Mouse (Mus musculus) gastrocnemius, postnatal 4 days (tissue): ENCODE results near the gene Il12rb2. TPM values are rescaled to one million over a fixed set of nuclear protein-coding genes. Genes with fewer than 3 reads are reported as not detected.
A peak's percentile ranks its signal among the peaks of the same experiment; 100 is the strongest.

Source experiments
- DNase-seq, 2 experiments: peaks; one replicate each; pipeline ENCODE4 v3.0.0; 2021 to 2022; ENCODE audit warnings: low spot score in 2 of 2, mixed read lengths in 2 of 2
- long read RNA-seq, 2 experiments: library from polyadenylated mRNA; stranded (forward); transcript quantifications; one replicate each; pipeline ENCODE4 v2.0.0; 2021
- total RNA-seq, 2 experiments: library from RNA; stranded (reverse); gene quantifications; 2 replicates each; pipeline ENCODE4 v1.2.3; 2021

The Il12rb2 gene
- under 1 TPM; 0.31 to 0.52 TPM for total RNA-seq
- long read RNA-seq, experiment 1 = 0 reads
- long read RNA-seq, experiment 2 = 0 reads

DNA sequence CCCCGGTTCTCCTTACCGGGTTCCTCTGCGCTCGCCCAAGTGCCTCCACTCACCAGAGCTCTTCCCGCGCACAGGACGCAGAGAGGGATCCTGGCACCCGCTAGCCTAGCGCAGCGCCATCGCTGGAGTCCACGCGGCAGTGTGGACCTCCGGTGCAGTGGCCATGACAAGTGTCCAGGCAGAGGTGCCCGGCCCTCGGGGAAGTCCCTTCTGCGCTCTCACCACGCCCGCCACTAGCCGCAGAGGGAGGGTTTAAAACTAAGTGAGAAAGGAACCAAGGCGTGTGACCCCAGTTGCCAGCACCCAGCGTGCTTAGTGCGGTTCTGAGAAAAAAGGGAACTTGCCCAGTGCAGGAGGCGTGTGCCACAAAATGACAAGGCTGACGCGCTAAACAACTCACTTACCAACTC lies at the start of gene Il12rb2:
Gene Il12rb2, minus strand, starts transcription at position 207 of the 410 bp plus-strand sequence.
- DNase-seq = peak in 1 of 2 experiments; percentile 12

DNA sequence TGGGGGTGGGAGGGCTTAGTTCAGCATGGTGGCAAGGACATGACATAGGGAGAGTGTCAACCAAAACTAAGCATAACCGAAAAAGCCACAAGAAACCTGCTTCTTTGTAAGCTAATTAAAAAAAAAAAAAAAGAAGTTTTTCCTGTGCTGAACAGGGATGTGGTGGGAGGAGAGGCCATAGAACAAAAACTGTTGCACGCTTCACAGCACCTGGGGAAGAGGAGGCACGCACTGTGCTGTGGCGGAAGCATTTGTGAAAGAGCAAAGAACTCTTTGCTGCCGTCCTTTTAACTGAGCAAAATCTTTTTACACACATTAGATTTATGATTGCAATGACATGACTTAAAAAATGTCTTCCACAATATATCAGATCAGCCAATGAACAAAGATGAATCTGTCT lies 45.8 kb upstream of the Il12rb2 start:
- no peak for DNase-seq

DNA sequence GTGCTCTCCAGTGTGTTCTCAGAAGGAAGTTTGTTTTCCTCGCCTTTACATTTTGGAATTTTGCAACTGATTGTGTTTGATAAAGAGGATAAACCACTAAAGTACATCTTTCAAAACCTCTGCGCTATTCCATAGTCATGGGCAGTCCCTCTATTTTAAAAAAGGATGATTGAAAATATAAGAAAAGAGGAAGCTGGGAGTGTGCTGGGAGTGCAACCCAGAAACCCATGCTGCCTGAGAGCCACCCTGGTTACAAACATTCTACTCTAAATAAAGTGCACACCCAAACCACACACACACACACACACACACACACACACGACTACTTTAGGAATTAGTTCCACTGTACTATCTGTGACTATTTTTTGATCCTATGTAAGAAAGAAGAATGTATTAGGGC lies 40.6 kb upstream of the Il12rb2 start:
- DNase-seq = no peak

DNA sequence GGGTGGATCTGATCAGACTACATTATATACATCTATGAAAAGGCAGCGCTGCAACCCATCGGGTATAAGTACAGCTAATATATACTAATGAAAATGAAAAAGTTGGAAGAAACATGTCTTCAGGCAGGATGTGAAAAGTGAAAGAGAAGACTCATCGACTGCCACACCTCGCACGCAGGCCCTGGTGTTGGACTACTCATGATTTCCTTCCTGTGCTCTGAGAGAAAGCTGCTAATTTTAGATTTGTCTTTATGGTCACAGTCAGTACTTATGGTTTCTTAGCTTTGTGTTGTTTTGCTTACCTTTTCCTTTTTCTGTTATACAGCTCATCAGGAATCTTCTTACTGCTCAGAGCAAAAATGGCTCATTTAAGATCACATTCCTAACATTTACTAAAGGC lies 39.3 kb upstream of the Il12rb2 start:
- no peak for DNase-seq

DNA sequence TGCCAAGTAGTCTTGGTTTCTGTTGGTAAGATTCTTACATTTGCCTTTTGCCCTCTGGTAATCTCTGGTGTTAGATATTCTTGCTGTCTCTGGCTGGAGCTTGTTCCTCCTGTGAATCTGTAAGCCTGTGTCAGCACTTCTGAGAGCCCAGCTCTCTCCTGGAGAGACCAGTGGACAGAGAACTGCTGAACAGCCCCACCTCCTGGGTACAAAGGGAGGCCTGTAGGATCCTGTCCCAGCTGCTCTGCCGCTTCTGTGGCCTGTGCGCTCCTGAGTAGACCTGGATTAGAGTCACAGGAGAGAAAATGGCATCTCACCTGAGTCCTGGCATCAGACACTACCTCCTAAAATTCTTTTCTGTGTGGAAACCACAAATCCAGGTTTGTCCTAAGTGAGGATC lies 37.4 kb upstream of the Il12rb2 start:
- no peak for DNase-seq

DNA sequence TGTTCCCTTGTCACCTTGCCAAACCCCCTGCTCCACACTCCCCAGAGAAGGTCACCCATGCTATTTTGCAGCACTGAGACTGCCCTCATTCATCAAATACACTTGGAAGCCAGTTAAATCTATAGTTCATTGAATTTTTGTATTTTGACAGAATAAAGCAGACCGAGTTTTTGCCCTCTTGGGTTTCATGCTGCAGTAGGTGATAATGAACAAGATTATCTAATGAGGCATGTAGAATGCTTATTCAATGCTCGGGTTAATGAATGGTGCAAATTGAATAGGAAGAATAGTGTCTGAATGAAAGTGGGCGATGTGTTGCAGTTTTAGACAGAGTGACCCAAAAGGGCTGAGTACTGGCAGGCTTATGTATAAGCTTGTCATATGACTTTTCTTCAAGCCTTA lies 29.3 kb upstream of the Il12rb2 start:
- no peak for DNase-seq

DNA sequence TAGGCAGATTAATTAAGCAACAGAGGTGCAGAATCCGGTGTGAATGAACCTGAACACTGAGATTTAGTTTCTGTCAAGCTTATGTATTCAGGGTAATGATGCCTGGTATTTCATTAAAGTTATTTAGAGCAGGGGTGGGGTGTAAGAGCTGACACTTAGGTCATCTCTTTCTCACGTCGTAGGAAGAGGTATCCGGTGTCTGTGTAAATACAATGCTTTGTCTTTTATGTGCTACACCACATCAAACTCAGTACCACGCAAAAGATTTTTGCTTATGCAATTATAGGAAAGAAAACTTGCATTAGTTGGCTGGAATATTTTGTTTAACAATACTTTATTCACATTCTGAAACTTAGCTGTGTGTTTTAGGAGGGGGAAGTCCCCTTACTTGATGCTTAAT lies 23.6 kb upstream of the Il12rb2 start:
- DNase-seq = no peak

DNA sequence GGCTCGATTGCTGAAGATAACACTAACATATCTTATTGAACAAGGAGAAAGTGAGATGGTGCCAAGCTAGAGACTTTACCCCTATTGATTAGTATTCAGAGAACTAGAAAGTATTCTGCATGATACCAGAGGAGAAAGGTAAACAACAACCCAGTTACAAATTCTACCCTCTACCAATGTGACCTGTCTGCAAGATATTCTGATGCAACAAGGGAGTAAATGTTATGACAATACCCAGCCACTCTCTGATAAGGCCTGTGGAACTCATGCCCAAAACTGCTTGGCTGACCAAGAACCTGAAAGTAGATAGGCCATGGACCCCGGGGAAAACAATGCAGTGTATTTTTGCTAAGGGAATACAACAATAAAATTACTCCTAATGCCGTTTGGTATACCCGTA lies 10.2 kb downstream of the Il12rb2 start:
- no peak for DNase-seq

DNA sequence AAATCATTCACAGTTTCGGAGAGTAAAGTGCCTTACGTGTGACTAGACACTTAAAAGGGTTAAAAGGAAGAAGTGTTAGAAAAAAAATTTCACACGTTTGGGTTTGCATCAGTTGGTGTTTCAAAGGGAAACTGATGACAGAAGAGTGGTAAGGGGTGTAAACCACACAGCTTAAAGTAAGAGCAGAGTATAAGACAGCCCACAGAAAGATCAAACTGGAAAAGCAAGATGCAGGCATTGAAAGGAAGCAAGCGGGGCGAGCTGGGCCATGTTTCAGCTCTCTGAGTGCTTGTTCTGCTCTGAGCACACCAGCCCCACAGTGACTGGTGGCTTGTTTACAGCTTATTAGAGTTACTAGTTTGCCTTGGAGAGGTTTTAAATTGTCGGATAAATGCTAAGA lies 27.9 kb downstream of the Il12rb2 start:
- DNase-seq = no peak

DNA sequence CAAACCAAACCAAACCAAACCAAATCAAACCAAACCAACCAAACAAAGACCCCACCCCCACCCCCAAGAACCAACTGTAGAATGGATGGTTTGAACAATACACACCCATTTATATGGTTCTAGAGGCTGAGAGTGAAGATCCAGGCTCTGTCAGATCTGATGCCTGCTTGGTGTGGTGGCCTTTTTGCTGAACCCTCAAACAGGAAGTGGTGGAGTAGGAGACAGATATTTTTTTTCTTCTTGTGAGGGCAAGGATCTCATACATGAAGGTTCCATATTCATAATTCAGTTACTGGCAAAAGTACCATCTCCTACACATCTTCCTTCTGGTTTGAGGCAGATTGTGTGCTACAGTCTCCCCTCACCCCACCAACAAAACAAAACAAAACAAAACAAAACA lies 36.5 kb downstream of the Il12rb2 start:
- no peak for DNase-seq

DNA sequence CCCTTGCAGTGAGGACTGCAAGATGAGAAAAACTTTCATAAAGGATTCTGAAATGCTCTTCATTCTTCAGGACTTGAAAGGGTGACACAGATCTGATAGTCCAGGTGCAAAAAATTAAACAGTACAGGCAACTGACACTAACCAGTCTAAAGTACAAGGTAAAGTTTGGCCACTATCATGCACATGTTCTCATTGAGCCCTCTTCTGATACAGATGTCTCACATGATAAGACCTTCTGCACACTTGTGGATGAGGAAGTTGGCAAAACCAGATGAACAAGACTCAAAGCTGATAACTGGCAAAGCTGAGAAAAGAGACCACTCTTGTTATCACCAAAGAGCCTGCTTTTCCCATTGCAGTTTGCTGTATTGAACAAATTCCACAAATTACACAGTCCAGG lies 38.0 kb downstream of the Il12rb2 start:
- DNase-seq = no peak

DNA sequence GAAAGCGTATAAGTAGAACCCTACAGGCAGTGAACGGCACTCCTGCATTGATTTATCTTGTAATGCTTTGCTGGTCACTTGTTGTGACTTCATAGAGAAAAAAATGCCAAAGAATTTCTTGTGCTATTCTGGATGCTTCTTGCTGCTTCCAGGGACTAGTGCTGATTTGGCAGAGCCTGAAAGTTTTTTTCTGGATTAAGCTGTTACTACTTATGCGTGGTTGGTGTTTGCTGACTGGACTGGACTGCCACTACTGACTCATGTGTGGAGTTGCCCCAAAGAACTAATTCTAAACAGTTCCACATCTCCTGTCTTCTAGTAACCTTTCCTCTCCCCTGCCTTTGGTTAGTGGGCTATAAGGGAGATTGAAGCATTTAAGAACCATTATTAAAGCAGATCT lies 52.2 kb downstream of the Il12rb2 start:
- DNase-seq = no peak

DNA sequence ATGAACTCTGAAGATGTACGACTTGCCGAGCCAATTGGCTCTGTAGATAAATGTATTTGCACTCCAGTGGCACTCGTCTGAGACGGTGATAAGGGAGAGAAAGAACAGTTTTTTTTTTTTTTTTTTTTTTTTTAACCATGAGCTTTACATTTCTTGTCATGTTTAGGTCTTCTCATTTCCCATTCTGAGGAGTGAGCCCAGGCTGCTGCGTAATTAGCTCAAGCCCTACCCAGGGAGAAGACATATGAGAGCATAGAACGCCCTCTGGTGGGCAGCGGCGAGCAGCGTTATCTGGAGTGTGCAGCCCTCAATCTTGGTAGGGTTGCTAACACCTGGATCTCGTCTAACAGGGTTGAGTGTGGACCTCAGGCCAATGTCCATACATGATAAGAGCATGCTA lies 57.5 kb downstream of the Il12rb2 start:
- DNase-seq = peak; percentile 27 to 66

DNA sequence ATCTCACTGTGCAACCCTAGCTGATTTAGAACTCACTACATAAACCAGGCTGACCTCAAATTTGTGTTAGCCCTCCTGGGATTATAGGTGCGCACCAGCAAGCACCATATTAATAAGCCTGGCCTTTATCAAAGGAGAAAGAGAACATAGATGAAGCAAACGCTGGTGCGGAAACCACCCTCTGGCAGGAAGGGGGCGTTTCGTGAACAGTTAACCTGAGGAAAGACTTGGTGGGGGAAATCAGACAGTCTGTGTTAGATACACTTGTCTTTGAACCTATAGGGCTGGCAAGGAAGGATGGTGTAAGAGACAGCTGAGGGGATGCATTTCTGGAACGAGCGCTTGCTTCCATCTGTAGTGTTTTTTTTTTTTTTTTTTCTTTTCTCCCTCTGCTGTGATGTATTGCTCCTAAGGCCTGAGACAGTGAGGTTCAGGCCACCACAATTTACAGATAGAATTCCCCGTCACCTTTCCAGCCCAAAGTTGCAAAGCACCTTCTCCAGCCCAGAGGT lies 58.1 kb downstream of the Il12rb2 start:
- no peak for DNase-seq

DNA sequence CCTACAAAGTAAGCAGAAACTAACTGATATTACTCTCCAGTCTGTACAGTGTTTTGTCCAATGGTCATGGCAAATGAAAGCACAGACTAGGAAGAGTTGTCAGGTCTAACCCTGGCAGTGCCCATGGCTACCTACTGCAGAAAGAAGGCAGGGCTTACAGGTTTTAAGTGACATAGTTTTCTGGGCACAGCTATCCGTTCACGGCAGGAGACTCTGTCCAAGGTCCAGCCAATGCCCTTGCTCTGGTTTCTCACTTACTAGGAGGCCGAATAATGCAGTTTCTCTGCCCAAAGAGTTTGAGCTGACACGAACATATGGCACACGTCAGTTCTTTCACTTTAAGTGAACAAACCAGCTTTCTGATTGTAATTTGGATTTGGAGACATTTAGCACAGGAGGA lies 58.9 kb downstream of the Il12rb2 start:
- no peak for DNase-seq

DNA sequence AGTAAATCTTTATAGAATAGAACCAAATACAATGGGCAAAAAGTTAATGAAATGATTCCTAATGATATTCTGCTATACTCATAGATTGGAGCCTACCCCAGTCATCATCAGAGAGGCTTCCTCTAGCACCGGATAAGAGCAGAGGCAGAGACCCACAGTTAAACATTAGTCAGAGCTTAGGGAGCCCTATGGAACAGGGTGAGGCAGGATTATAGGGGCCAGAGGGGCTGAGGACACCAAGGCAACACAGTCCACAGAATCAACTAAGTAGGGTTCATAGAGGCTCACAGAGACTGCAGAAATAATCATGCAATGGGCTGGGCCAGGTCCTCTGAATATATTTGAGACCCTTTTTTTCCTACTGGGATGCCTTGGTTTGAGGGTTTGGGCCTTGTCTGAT lies 61.3 kb downstream of the Il12rb2 start:
- no peak for DNase-seq

DNA sequence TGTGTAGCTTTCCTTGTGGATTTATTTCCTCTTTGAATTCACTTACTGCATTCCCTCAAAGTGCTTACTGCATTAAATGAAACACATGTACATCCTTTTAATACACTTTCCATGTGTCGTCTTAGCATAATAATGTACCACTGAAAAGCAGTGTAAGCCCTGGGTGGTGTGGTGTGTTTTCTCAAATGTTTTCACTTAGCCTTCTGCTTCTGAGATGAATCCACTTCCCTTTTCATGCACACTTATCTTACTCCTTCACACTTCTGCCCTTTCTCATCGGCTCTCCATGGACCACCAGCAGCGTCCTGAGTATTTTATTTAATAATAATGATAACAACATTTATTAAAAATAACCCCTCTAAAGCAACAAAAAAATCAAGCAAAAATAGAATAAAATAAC lies 66.2 kb downstream of the Il12rb2 start:
- DNase-seq = no peak

DNA sequence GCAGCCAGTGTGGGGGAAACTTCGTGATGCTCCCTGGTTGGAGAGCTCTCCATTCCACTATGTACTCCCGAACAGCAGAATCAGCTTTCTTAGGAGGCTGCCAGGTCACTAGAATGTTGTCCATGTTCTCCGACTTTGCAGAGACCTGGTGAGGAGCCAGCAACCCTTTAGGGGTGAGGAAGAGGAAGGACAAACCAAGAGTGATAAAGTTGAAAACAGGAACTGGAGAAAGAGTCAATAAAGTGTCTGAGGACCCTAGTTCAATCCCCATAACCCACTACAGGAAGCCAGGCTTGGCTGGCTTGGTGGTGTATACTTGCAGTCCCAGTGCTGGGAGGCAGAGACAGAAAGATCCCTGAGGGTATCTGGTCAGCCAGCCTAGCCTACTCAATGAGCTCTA lies 67.0 kb downstream of the Il12rb2 start:
- DNase-seq = no peak

DNA sequence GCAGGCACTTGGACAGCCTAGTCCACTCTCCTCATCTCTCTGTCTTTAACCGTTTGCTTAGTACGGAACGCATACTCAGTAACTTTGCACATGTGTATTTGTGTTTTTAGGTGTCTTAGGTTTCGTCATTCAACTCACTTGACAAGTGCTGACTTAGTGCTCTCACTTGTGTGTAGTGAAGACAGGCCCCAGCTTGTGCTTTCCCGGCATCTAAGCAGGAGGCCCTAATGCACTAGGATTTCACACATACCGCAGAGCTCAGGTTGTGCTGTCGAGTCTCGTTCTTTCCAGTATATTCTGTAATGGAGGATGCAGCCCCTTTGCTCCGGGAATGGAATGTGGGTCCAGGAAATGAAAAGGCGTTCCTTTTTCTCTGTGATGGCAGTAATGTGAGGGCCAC lies 72.8 kb downstream of the Il12rb2 start:
- DNase-seq = no peak

DNA sequence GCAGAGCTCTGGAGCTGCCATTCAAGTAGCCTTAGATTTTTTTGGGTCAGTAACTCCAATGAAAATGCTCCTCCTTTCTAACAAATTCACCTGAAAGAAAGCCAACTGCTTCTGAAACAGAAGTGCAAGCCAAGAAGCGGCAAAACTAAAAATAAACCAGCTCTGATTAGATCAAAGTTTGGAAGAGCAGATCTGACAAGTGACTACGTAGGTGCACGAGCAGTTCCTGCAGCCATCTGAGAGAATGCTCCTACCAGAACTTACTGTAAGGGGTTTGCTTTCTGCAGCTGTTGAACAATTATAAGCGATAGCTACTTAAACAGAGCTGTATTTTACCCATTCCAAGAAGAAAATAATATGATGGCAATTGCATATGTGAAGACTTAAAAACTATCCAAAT lies 73.5 kb downstream of the Il12rb2 start:
- DNase-seq = no peak

DNA sequence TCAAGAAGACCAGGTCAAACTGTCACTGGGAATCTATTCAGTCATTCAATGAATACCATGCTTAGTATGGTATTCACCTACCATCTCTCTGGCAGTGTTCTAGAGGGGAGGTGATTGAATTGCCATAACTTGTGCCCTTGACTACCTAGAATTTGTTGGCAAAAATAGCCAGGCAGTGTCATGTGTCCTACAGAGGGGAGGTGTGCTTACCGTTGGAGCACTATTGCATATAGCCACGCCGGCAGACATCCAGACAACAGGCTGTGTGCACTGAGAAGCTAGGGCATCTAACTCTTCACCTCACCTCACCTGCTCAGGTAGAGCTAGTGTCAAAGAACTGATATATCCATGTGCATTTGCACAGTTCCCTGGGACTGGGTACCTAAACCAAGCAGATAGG lies 74.8 kb downstream of the Il12rb2 start:
- DNase-seq = no peak

DNA sequence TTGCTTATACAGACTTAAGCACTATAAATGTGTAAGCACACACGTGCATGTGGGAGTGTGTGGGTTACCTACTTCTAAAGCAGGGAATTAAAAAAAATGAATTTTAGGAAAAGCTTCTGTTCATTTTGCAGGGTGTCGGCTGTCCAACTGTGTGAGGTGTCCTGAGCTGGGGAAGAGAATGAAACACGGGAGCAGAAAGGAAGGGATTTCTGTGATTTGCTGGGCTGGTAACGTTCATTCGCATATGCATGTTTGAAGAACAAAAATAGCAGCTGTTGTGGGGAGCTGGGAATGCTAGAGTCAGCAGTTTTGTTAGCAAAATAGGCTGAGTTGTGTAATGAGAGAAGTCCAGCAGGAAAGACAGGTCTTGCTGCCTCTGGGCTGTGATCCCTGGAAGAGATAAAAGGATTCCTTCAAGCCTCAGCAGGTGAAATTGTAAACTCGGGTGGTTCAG lies 75.3 kb downstream of the Il12rb2 start:
- no peak for DNase-seq

DNA sequence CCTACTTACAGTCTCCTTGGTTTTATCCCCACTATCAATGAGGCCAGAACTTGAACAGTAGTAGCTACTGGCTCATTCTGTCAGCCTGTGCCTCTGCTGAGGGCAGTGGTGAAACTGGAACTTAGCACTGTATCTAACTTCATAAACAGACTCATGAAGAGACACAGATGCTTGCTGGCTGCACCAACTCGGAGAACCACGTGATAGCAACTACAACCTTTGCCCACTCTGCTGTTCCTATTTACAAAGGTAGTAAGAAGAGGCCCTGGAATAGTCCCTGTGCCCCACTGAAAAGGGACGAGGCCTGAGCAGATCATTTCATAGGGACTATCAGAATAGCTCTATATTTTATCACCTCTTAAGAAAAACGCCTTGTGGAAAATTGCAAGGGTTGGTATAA lies 75.7 kb downstream of the Il12rb2 start:
- no peak for DNase-seq

DNA sequence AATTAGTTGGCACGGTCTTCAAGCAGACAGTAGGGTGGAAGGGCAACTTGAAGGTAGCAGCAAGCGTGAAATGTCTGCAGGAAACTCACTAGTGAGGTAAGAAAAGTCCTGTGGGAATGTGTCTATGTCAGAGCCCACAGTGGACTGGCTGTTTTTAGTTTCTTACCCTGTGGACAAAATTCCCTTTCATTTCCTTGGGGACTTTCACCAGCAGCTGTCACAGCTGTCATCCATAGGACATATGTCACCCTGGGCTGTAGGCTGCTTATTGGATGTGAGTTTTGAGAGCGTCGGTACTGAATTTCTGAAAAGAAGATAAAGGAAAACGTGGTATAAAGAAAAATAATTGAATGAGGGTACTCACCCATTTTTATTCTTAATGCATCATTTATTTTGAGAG lies 77.2 kb downstream of the Il12rb2 start:
- DNase-seq = no peak
